Mouse (Mus musculus) brain, embryonic 14.5 days (tissue): ENCODE measurements at regions not wholly inside any gene's neighbourhood (a gene's known extent, or its start where the extent isn't known, plus 50 kb on each side); places are given as distances from the start of the nearest gene placed in this dataset.

Experiments
- CTCF ChIP-seq: fragments of 200-500 bp; IDR thresholded peaks from 2 replicates; pipeline ENCODE4 v1.5.1; 2012; ENCODE audit warnings: inconsistent platforms, mild to moderate bottlenecking, moderate library complexity, borderline replicate concordance; ENCODE audit not compliant: insufficient read depth, insufficient read length; ENCODE audit errors: extremely low read depth
- POLR2A ChIP-seq: fragments of 200-500 bp; IDR thresholded peaks from 2 replicates; pipeline ENCODE4 v1.6.1; 2012; ENCODE audit warnings: mild to moderate bottlenecking, inconsistent platforms, borderline replicate concordance; ENCODE audit not compliant: poor library complexity, insufficient read depth, insufficient read length, severe bottlenecking; ENCODE audit errors: extremely low read depth

- TF ChIP-seq POLR2A = no peak
- TF ChIP-seq CTCF = no peak
These were observed 154.2 kb upstream of the Gm34302 start for GRCm38 (mm10) chr3:63637913-63638312.
